Mouse (Mus musculus) heart, embryonic 14.5 days (tissue): ENCODE measurements around the gene Prcd. TPM values are rescaled to one million over a fixed set of nuclear protein-coding genes. Genes with fewer than 3 reads are reported as not detected.
"Not testable (repeated sequence)": the region's sequence is repeated elsewhere in the genome, so short reads cannot be mapped to it uniquely, and the experiment has no call there.

ENCODE experiments used
- ATAC-seq: fragments of 200-750 bp; cut with Nextera tagmentation; 2 replicates; pipeline ENCODE4 v1.8.0; 2017; ENCODE audit warnings: low read depth, moderate TSS enrichment; ENCODE audit not compliant: insufficient number of reproducible peaks, insufficient read depth, low FRiP score
- H3K27ac ChIP-seq, 2 experiments: fragments of 200-500 bp in 1 of 2; fragments of 300-500 bp in 1 of 2; sonication (generic) in 1 of 2; replicated peaks in 1 of 2; 2 replicates each; pipeline ENCODE4 v1.5.1; 2012 to 2014; ENCODE audit warnings: low read depth in 2 of 2, low read length in 2 of 2, control low read depth in 1 of 2, mild to moderate bottlenecking in 1 of 2, mixed read lengths in 1 of 2; ENCODE audit not compliant: control insufficient read depth in 1 of 2, insufficient read depth in 1 of 2
- H3K27me3 ChIP-seq: fragments of 300-500 bp; sonication (generic); 2 replicates; pipeline ENCODE4 v1.6.1; 2014; ENCODE audit warnings: mild to moderate bottlenecking, low read length, control low read depth; ENCODE audit not compliant: control insufficient read depth, insufficient read depth
- H3K36me3 ChIP-seq: fragments of 300-500 bp; sonication (generic); 2 replicates; pipeline ENCODE4 v1.6.1; 2014; ENCODE audit warnings: mild to moderate bottlenecking, control low read depth, low read length, mixed read lengths; ENCODE audit not compliant: control insufficient read depth, insufficient read depth
- H3K4me1 ChIP-seq, 2 experiments: fragments of 200-500 bp in 1 of 2; fragments of 300-500 bp in 1 of 2; sonication (generic) in 1 of 2; 2 replicates each; pipeline ENCODE4 v1.6.1; 2012 to 2014; ENCODE audit warnings: low read length in 2 of 2, control low read depth in 1 of 2, mixed read lengths in 1 of 2; ENCODE audit not compliant: control insufficient read depth in 2 of 2, insufficient read depth in 2 of 2
- H3K4me2 ChIP-seq: fragments of 300-500 bp; sonication (generic); 2 replicates; pipeline ENCODE4 v1.6.1; 2014; ENCODE audit warnings: mild to moderate bottlenecking, low read length
- H3K4me3 ChIP-seq, 2 experiments: fragments of 200-500 bp in 1 of 2; fragments of 300-500 bp in 1 of 2; sonication (generic) in 1 of 2; 2 replicates each; pipeline ENCODE4 v1.5.1; 2012 to 2014; ENCODE audit warnings: low read length in 2 of 2, mild to moderate bottlenecking in 2 of 2, control low read depth in 1 of 2, low read depth in 1 of 2, moderate library complexity in 1 of 2; ENCODE audit not compliant: control insufficient read depth in 1 of 2, insufficient read depth in 1 of 2
- H3K9ac ChIP-seq: fragments of 300-500 bp; sonication (generic); 2 replicates; pipeline ENCODE4 v1.6.1; 2014; ENCODE audit warnings: mild to moderate bottlenecking, low read length
- H3K9me3 ChIP-seq: fragments of 300-500 bp; sonication (generic); 2 replicates; pipeline ENCODE4 v1.6.1; 2016; ENCODE audit warnings: low read length, control low read depth; ENCODE audit not compliant: control insufficient read depth
- WGBS: fragments of 180-500 bp; shearing (Covaris S2); extraction: QIAGEN DNeasy Blood & Tissue Kit; methylation state at CpG from one replicate; pipeline ENCODE4 v1.1.7; 2014; 5-methylcytosine and 5-hydroxymethylcytosine counted together
- polyA plus RNA-seq: library from polyadenylated mRNA; unstranded; fragments of >200 nt; fragmentation: Nextera tagmentation; extraction: Ambion mirVana; gene quantifications from 2 replicates; pipeline ENCODE4 v1.2.1, GENCODE M21; 2014

Gene Prcd
- polyA plus RNA-seq, 1 experiment from 2014 or later: 1.9 TPM

DNA sequence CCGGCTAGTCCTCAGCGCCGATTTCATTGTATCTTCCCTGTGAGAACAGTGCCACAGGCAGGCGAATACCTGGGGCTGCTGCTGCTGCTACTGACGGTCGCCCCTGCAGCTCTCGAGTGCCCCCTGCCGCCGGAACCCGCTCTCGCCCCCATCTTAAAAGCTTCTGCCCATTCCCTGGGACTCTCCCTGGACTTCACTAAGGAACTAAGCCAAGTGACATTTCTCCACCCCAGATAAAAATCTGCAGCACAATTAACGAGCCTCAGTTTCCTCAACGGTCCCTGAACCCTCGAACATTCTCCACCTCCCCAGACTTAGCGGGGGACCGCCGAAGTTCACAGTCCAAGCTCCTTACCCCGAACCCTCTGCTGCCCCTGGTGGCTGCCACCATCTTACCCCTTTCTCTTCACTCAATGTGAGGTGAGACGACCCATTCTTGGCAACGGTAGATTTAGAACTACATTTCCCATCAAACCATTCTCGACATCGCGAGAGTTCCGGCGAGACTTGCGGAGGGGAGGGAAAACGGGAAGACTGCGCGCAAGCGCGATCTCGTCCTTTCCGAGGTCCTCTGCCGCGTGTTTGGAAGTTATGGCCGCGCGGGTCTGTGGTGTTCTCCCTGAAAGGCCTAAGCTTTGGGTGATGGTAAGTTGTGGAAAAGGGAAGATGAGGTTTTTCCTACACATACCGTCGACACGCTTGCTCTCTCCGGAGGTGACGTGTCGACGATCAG, 17.9 kb downstream of the Prcd start:
- H3K36me3 ChIP-seq: peaks cover 37% of the 10 kb centered on the region
- H3K4me1 ChIP-seq: peaks cover 7 to 33% of the 10 kb centered on the region in 2 experiments; a peak in 3 of 4 replicates
- H3K27ac ChIP-seq: peak overlapping the region; percentile 56 to 69
- WGBS: 1% methylated on average over 45 of the region's 45 CpGs
- H3K4me2 ChIP-seq: peak overlapping the region; percentile 86
- H3K9me3 ChIP-seq: no peaks in the 10 kb centered on the region
- peak; percentile 84 for ATAC-seq
- H3K4me3 ChIP-seq: peak overlapping the region; percentile 73 to 78
- H3K27me3 ChIP-seq: no peaks in the 10 kb centered on the region; the same call in 1 of the 2 replicates
- peak overlapping the region; percentile 96 for H3K9ac ChIP-seq

DNA sequence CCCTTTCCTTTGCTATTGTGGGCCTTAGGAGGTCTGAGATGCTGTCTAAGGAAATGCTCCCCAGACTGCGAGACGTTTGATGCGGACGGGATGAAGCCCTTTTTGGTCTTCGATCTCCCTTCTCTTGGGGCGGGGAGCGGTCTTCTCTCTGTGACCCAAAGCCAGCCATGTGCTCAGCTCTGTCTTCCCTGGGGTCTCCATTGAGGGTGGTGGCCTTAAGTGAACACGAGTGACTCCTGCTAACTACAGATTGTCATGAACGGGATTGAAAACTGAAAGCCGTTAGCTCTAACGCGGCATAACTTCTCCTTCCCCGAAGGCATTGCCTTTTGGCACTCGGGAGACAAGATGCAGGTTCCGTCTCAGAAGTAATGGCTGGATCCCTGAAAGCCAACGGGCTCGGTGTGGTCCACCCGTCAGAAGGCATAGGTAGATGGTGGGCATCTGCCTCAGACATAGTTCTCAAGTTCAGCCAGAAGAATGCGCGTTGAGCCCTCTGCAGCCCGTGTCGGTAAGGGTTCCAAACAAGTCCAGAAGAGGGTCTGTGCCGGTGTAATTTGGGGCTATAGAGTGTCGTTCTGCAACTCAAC, 18.6 kb downstream of the Prcd start:
- peaks cover 7 to 33% of the 10 kb centered on the region in 2 experiments; a peak in 3 of 4 replicates for H3K4me1 ChIP-seq
- peak overlapping the region; percentile 56 to 69 for H3K27ac ChIP-seq
- peak overlapping the region; percentile 96 for H3K9ac ChIP-seq
- peak overlapping the region; percentile 86 for H3K4me2 ChIP-seq
- no peak; the same call in 1 of the 2 replicates for ATAC-seq
- H3K36me3 ChIP-seq: peaks cover 43% of the 10 kb centered on the region
- WGBS: under 1% methylated on average over 24 of the region's 24 CpGs
- H3K27me3 ChIP-seq: no peaks in the 10 kb centered on the region; the same call in 1 of the 2 replicates
- no peaks in the 10 kb centered on the region for H3K9me3 ChIP-seq
- peak overlapping the region; percentile 73 to 78 for H3K4me3 ChIP-seq

DNA sequence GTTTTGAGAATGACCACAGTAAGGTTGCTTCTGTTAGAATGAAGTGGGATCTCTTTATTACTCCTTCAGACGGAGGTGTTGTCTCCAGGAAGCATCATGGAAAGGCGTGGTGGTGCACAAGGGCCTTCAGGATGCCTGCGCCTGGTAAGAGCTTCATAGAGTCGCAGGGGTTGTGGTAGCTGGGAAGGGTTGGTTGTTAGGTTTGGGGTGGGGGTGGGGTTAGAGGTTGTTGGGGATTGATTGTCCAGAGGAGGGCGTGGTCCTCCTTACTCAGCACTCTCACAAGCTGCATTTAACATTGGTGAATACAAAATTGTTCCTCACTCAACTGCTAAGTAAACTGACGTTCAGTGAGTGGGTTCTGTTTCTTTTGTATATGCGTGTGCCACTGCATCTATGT, 19.3 kb downstream of the Prcd start:
- 21% methylated on average over 7 of the region's 7 CpGs for WGBS
- Histone ChIP-seq H3K4me3 (peak overlapping the region; percentile 73 to 78), H3K36me3 (peaks cover 50% of the 10 kb centered on the region), H3K27me3 (no peaks in the 10 kb centered on the region; the same call in 1 of the 2 replicates), H3K9me3 (no peaks in the 10 kb centered on the region), H3K27ac (no peak overlapping the region), H3K4me1 (peaks cover 7 to 33% of the 10 kb centered on the region in 2 experiments; a peak in 3 of 4 replicates), H3K4me2 (peak overlapping the region; percentile 86), H3K9ac (peak overlapping the region; percentile 96)
- no peak for ATAC-seq

- Histone ChIP-seq H3K4me3 (no peak overlapping the region), H3K4me2 (peak overlapping the region; percentile 86; the same call in 1 of the 2 replicates)
- WGBS: 73% methylated on average over 2 of the region's 2 CpGs
Observed at GRCm38 (mm10) chr11:116673410-116673809, 20.1 kb downstream of the Prcd start.

GRCm38 (mm10) chr11:116674616-116675379, 21.5 kb downstream of the Prcd start:
- 62% methylated on average over 7 of the region's 7 CpGs for WGBS
- H3K27me3 ChIP-seq: no peaks in the 10 kb centered on the region; the same call in 1 of the 2 replicates
- no peak overlapping the region for H3K4me3 ChIP-seq
- peak overlapping the region; percentile 55 to 56 for H3K27ac ChIP-seq
- peaks cover 5 to 24% of the 10 kb centered on the region in 2 experiments; a peak in 3 of 4 replicates for H3K4me1 ChIP-seq
- peak overlapping the region; percentile 31; the same call in 1 of the 2 replicates for H3K9ac ChIP-seq
- no peak overlapping the region for H3K4me2 ChIP-seq
- H3K9me3 ChIP-seq: no peaks in the 10 kb centered on the region
- peaks cover 70% of the 10 kb centered on the region for H3K36me3 ChIP-seq
- ATAC-seq: no peak

More at GRCm38 (mm10) chr11:116673410-116673809, 20.1 kb downstream of the Prcd start:
- peaks cover 58% of the 10 kb centered on the region for H3K36me3 ChIP-seq
- peaks cover 6 to 28% of the 10 kb centered on the region in 2 experiments; a peak in 3 of 4 replicates for H3K4me1 ChIP-seq
- H3K27me3 ChIP-seq: no peaks in the 10 kb centered on the region; the same call in 1 of the 2 replicates
- ATAC-seq: no peak
- H3K9ac ChIP-seq: peak overlapping the region; percentile 96
- no peak overlapping the region for H3K27ac ChIP-seq
- H3K9me3 ChIP-seq: no peaks in the 10 kb centered on the region

DNA sequence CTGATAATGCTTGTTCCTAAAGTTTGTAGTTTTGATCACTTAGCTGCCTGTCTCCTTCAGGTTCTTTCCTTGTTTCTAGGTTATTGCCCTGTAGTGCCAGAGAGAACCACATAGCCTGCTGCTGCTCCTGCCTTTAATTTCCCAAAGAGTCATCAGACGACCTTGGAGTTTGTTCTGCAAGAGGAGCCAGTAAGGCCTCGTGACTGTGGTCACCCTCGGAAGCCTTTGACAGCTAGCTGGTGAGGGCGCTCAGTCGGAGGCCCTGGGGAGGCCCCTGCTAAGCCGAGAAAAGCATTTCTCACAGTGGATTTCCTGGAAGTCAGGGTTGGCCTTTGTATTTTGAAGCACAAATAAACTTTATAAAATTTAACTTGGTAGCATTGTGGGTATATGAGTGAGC, 22.1 kb downstream of the Prcd start:
- H3K36me3 ChIP-seq: peaks cover 70% of the 10 kb centered on the region
- not testable (repeated sequence) for H3K9ac ChIP-seq, H3K27me3 ChIP-seq, ATAC-seq, H3K4me3 ChIP-seq, H3K9me3 ChIP-seq, H3K4me2 ChIP-seq
- WGBS: 47% methylated on average over 6 of the region's 6 CpGs
- peaks cover 5 to 24% of the 10 kb centered on the region in 2 experiments; a peak in 3 of 4 replicates for H3K4me1 ChIP-seq
- peak overlapping the region; percentile 55 to 56 for H3K27ac ChIP-seq
